Mouse (Mus musculus) erythroblast, embryonic 14.5 days (primary cell): ENCODE measurements at regions not wholly inside any gene's neighbourhood (a gene's known extent, or its start where the extent isn't known, plus 50 kb on each side); places are given as distances from the start of the nearest gene placed in this dataset.

Experiments used
- H3K27me3 ChIP-seq: 2 replicates; pipeline ENCODE4 v1.6.1; 2012; ENCODE audit warnings: inconsistent platforms; ENCODE audit not compliant: control insufficient read depth
- H3K36me3 ChIP-seq: 2 replicates; pipeline ENCODE4 v1.6.1; 2012; ENCODE audit warnings: mild to moderate bottlenecking, inconsistent platforms; ENCODE audit not compliant: control insufficient read depth
- H3K4me1 ChIP-seq: 2 replicates; pipeline ENCODE4 v1.6.1; 2012; ENCODE audit warnings: inconsistent platforms; ENCODE audit not compliant: control insufficient read depth
- H3K4me3 ChIP-seq: replicated peaks from 2 replicates; pipeline ENCODE3; 2012; ENCODE audit warnings: moderate library complexity, mild to moderate bottlenecking, inconsistent platforms
- H3K9me3 ChIP-seq: 2 replicates; pipeline ENCODE4 v1.6.1; 2012; ENCODE audit warnings: low read length, inconsistent platforms, mixed read lengths; ENCODE audit not compliant: control insufficient read depth
- GATA1 ChIP-seq: IDR thresholded peaks from 2 replicates; pipeline ENCODE4 v1.6.1; 2012; ENCODE audit warnings: low read length, inconsistent platforms, mixed read lengths
- TAL1 ChIP-seq: IDR thresholded peaks from 3 replicates; pipeline ENCODE4 v1.6.1; 2012; ENCODE audit warnings: low read length, inconsistent platforms, mixed read lengths

GRCm38 (mm10) chr13:26865930-26866555 lies 96.1 kb upstream of the Hdgfl1 start:
- H3K4me1 ChIP-seq = no peaks in the 10 kb centered on the region
- no peaks in the 10 kb centered on the region for H3K36me3 ChIP-seq
- TF ChIP-seq GATA1 (no peak), TAL1 (no peak)
- H3K9me3 ChIP-seq = peaks cover 3% of the 10 kb centered on the region
- H3K4me3 ChIP-seq = no peak overlapping the region
- H3K27me3 ChIP-seq = no peaks in the 10 kb centered on the region

GRCm38 (mm10) chr13:26867794-26868193 lies 97.8 kb upstream of the Hdgfl1 start:
- peaks cover 3% of the 10 kb centered on the region for H3K9me3 ChIP-seq
- H3K27me3 ChIP-seq = no peaks in the 10 kb centered on the region
- H3K36me3 ChIP-seq = no peaks in the 10 kb centered on the region
- no peak for TF ChIP-seq GATA1
- TF ChIP-seq TAL1 = no peak
- H3K4me1 ChIP-seq = no peaks in the 10 kb centered on the region
- no peak overlapping the region for H3K4me3 ChIP-seq

- H3K4me3 ChIP-seq = no peak overlapping the region
- TF ChIP-seq TAL1 = no peak
- TF ChIP-seq GATA1 = no peak
- no peaks in the 10 kb centered on the region for H3K4me1 ChIP-seq
- no peaks in the 10 kb centered on the region; the same call in 1 of the 2 replicates for H3K9me3 ChIP-seq
- no peaks in the 10 kb centered on the region for H3K36me3 ChIP-seq
- H3K27me3 ChIP-seq = no peaks in the 10 kb centered on the region
These were observed 140.9 kb upstream of the Prl start for GRCm38 (mm10) chr13:26916477-26916876.

GRCm38 (mm10) chr13:26932695-26933438 lies 124.5 kb upstream of the Prl start:
- no peaks in the 10 kb centered on the region for H3K9me3 ChIP-seq
- TF ChIP-seq TAL1 = no peak
- no peak for TF ChIP-seq GATA1
- no peaks in the 10 kb centered on the region for H3K4me1 ChIP-seq
- no peaks in the 10 kb centered on the region for H3K36me3 ChIP-seq
- H3K4me3 ChIP-seq = no peak overlapping the region
- no peaks in the 10 kb centered on the region for H3K27me3 ChIP-seq

- TF ChIP-seq TAL1 (no peak), GATA1 (no peak)
- no peaks in the 10 kb centered on the region for H3K9me3 ChIP-seq
- H3K36me3 ChIP-seq = no peaks in the 10 kb centered on the region
- H3K27me3 ChIP-seq = no peaks in the 10 kb centered on the region
- no peak overlapping the region for H3K4me3 ChIP-seq
- H3K4me1 ChIP-seq = no peaks in the 10 kb centered on the region
These were observed 123.5 kb upstream of the Prl start for GRCm38 (mm10) chr13:26933838-26934237.

GRCm38 (mm10) chr13:26940436-26940835 lies 116.9 kb upstream of the Prl start:
- TF ChIP-seq GATA1 (peak; percentile 52), TAL1 (no peak)
- Histone ChIP-seq H3K4me3 (no peak overlapping the region), H3K4me1 (no peaks in the 10 kb centered on the region), H3K9me3 (no peaks in the 10 kb centered on the region), H3K27me3 (no peaks in the 10 kb centered on the region), H3K36me3 (no peaks in the 10 kb centered on the region)

- no peak overlapping the region for H3K4me3 ChIP-seq
These were observed 112.9 kb upstream of the Prl start for GRCm38 (mm10) chr13:26944487-26944886.

GRCm38 (mm10) chr13:26951461-26951860 lies 105.9 kb upstream of the Prl start:
- no peaks in the 10 kb centered on the region for H3K9me3 ChIP-seq
- TF ChIP-seq TAL1 (no peak), GATA1 (no peak)
- no peaks in the 10 kb centered on the region for H3K27me3 ChIP-seq
- no peak overlapping the region for H3K4me3 ChIP-seq
- H3K36me3 ChIP-seq = no peaks in the 10 kb centered on the region
- H3K4me1 ChIP-seq = no peaks in the 10 kb centered on the region

More at GRCm38 (mm10) chr13:26944487-26944886, 112.9 kb upstream of the Prl start:
- Histone ChIP-seq H3K9me3 (no peaks in the 10 kb centered on the region), H3K4me1 (no peaks in the 10 kb centered on the region), H3K36me3 (no peaks in the 10 kb centered on the region), H3K27me3 (no peaks in the 10 kb centered on the region)
- TF ChIP-seq GATA1 = no peak
- TF ChIP-seq TAL1 = no peak

- H3K36me3 ChIP-seq = no peaks in the 10 kb centered on the region
- TF ChIP-seq GATA1 (no peak), TAL1 (no peak)
- no peak overlapping the region for H3K4me3 ChIP-seq
- no peaks in the 10 kb centered on the region for H3K4me1 ChIP-seq
- H3K9me3 ChIP-seq = no peaks in the 10 kb centered on the region
- no peaks in the 10 kb centered on the region for H3K27me3 ChIP-seq
These were observed 103.5 kb upstream of the Prl start for GRCm38 (mm10) chr13:26953834-26954233.
